Mouse (Mus musculus): ENCODE results near the gene Gm20696.

Gene Gm20696

GRCm38 (mm10) chr6:99663232-99663631 lies 3.4 kb downstream of the Gm20696 start:
- no peak for DNase-seq

GRCm38 (mm10) chr6:99660443-99660842 lies 6.2 kb downstream of the Gm20696 start:
- DNase-seq: no peak

- no peak for DNase-seq
These were observed 8.0 kb downstream of the Gm20696 start for GRCm38 (mm10) chr6:99658586-99658985.

GRCm38 (mm10) chr6:99656088-99656487 lies 10.5 kb downstream of the Gm20696 start:
- DNase-seq: no peak

- no peak for DNase-seq
These were observed 11.1 kb downstream of the Gm20696 start for GRCm38 (mm10) chr6:99655488-99655887.

GRCm38 (mm10) chr6:99654343-99654742 lies 12.3 kb downstream of the Gm20696 start:
- DNase-seq: no peak

- DNase-seq: no peak
These were observed 14.3 kb downstream of the Gm20696 start for GRCm38 (mm10) chr6:99652341-99652740.

GRCm38 (mm10) chr6:99649307-99649706 lies 17.3 kb downstream of the Gm20696 start:
- no peak for DNase-seq

GRCm38 (mm10) chr6:99646344-99646743 lies 20.3 kb downstream of the Gm20696 start:
- DNase-seq: no peak

GRCm38 (mm10) chr6:99644876-99645275 lies 21.7 kb downstream of the Gm20696 start:
- DNase-seq: no peak

- no peak for DNase-seq
These were observed 22.2 kb downstream of the Gm20696 start for GRCm38 (mm10) chr6:99644386-99644785.

- DNase-seq: no peak
These were observed 23.0 kb downstream of the Gm20696 start for GRCm38 (mm10) chr6:99643439-99644199.

GRCm38 (mm10) chr6:99637456-99637855 lies 29.1 kb downstream of the Gm20696 start:
- no peak for DNase-seq

- DNase-seq: no peak
These were observed 29.8 kb downstream of the Gm20696 start for GRCm38 (mm10) chr6:99636801-99637200.

- DNase-seq: no peak
These were observed 30.5 kb downstream of the Gm20696 start for GRCm38 (mm10) chr6:99636121-99636520.

- no peak for DNase-seq
These were observed 34.2 kb downstream of the Gm20696 start for GRCm38 (mm10) chr6:99632121-99632980.

GRCm38 (mm10) chr6:99631637-99632036 lies 35.0 kb downstream of the Gm20696 start:
- DNase-seq: no peak

- peak; percentile 69 for DNase-seq
These were observed 36.7 kb downstream of the Gm20696 start for GRCm38 (mm10) chr6:99629726-99630458.

- no peak for DNase-seq
These were observed 40.2 kb downstream of the Gm20696 start for GRCm38 (mm10) chr6:99626347-99626746.

- no peak for DNase-seq
These were observed 40.8 kb downstream of the Gm20696 start for GRCm38 (mm10) chr6:99625803-99626202.

GRCm38 (mm10) chr6:99625306-99625705 lies 41.3 kb downstream of the Gm20696 start:
- no peak for DNase-seq

- DNase-seq: no peak
These were observed 42.1 kb downstream of the Gm20696 start for GRCm38 (mm10) chr6:99624542-99624941.

GRCm38 (mm10) chr6:99623641-99624040 lies 43.0 kb downstream of the Gm20696 start:
- DNase-seq: no peak
